Mouse (Mus musculus) lung, embryonic 16.5 days (tissue): ENCODE results near the gene Pcdh15. TPM values are rescaled to one million over a fixed set of nuclear protein-coding genes. Genes with fewer than 3 reads are reported as not detected.

ENCODE experiments used
- ATAC-seq: fragments of 200-750 bp; cut with Nextera tagmentation; 2 replicates; pipeline ENCODE4 v1.8.0; 2017; ENCODE audit warnings: low read depth, mild to moderate bottlenecking, moderate library complexity
- H3K27ac ChIP-seq: fragments of 300-500 bp; sonication (generic); 2 replicates; pipeline ENCODE4 v1.5.1; 2014; ENCODE audit warnings: mild to moderate bottlenecking, control low read depth, low read length
- H3K27me3 ChIP-seq: fragments of 300-500 bp; sonication (generic); 2 replicates; pipeline ENCODE4 v1.6.1; 2014; ENCODE audit warnings: low read depth, low read length, mixed read lengths; ENCODE audit not compliant: control insufficient read depth, insufficient read depth
- H3K36me3 ChIP-seq: fragments of 300-500 bp; sonication (generic); 2 replicates; pipeline ENCODE4 v1.6.1; 2014; ENCODE audit warnings: low read length; ENCODE audit not compliant: control insufficient read depth, insufficient read depth
- H3K4me1 ChIP-seq: fragments of 300-500 bp; sonication (generic); replicated peaks from 2 replicates; pipeline ENCODE4 v1.6.1; 2014; ENCODE audit warnings: low read length, mixed read lengths; ENCODE audit not compliant: control insufficient read depth, insufficient read depth
- H3K4me2 ChIP-seq: fragments of 300-500 bp; sonication (generic); 2 replicates; pipeline ENCODE4 v1.6.1; 2014; ENCODE audit warnings: low read depth, low read length, control low read depth
- H3K4me3 ChIP-seq: fragments of 300-500 bp; sonication (generic); 2 replicates; pipeline ENCODE4 v1.5.1; 2014; ENCODE audit warnings: mild to moderate bottlenecking, low read length, control low read depth
- H3K9ac ChIP-seq: fragments of 300-500 bp; sonication (generic); 2 replicates; pipeline ENCODE4 v1.6.1; 2014; ENCODE audit warnings: low read length, control low read depth
- H3K9me3 ChIP-seq: fragments of 300-500 bp; sonication (generic); 2 replicates; pipeline ENCODE4 v1.6.1; 2016; ENCODE audit warnings: low read length; ENCODE audit not compliant: control insufficient read depth
- WGBS: fragments of 180-500 bp; shearing (Covaris S2); extraction: QIAGEN DNeasy Blood & Tissue Kit; methylation state at CpG from one replicate; pipeline ENCODE4 v1.1.7; 2014; 5-methylcytosine and 5-hydroxymethylcytosine counted together
- polyA plus RNA-seq: library from polyadenylated mRNA; unstranded; fragments of >200 nt; fragmentation: Nextera tagmentation; extraction: Ambion mirVana; gene quantifications from 2 replicates; pipeline ENCODE4 v1.2.1, GENCODE M21; 2015

The Pcdh15 gene
- polyA plus RNA-seq, 1 experiment from 2014 or later: 0.08 TPM

GRCm38 (mm10) chr10:74086653-74087052 lies 987.5 kb downstream of the Pcdh15 start:
- no peak for ATAC-seq
- H3K9ac ChIP-seq: no peak overlapping the region
- H3K4me2 ChIP-seq: no peak overlapping the region
- 83% methylated on average over 4 of the region's 4 CpGs for WGBS
- H3K9me3 ChIP-seq: no peaks in the 10 kb centered on the region
- H3K27me3 ChIP-seq: no peaks in the 10 kb centered on the region
- H3K36me3 ChIP-seq: no peaks in the 10 kb centered on the region
- no peaks in the 10 kb centered on the region for H3K4me1 ChIP-seq
- no peak overlapping the region for H3K27ac ChIP-seq
- H3K4me3 ChIP-seq: no peak overlapping the region

DNA sequence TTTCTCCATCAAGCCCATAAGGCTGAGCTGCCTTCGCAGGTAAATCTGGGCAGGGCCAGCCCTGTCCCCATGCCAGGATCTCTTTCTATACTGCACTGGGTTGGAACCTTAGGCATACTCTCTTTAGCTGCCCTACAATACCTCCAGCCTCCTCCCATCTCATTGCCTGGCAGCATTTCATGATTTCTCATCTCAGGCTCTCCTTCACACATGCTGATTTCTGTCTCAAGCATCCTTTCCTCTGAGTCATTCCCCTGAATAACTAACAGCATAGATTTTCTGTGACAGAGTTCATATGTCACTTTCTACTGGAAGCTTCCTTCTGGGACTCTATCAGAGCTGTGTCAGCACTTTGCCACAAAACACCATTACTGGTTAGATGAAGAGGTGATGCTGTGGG lies 999.2 kb downstream of the Pcdh15 start:
- H3K4me1 ChIP-seq: no peaks in the 10 kb centered on the region
- no peak overlapping the region for H3K4me3 ChIP-seq
- H3K4me2 ChIP-seq: no peak overlapping the region
- no peak for ATAC-seq
- H3K27me3 ChIP-seq: no peaks in the 10 kb centered on the region
- no peak overlapping the region for H3K27ac ChIP-seq
- no peaks in the 10 kb centered on the region for H3K9me3 ChIP-seq
- H3K9ac ChIP-seq: no peak overlapping the region
- 95% methylated on average over 1 of the region's 1 CpGs for WGBS
- H3K36me3 ChIP-seq: no peaks in the 10 kb centered on the region

GRCm38 (mm10) chr10:74114107-74114506 lies 1015.0 kb downstream of the Pcdh15 start:
- Histone ChIP-seq H3K9ac (no peak overlapping the region), H3K4me3 (no peak overlapping the region), H3K4me2 (no peak overlapping the region), H3K4me1 (no peaks in the 10 kb centered on the region), H3K27me3 (no peaks in the 10 kb centered on the region), H3K9me3 (no peaks in the 10 kb centered on the region), H3K27ac (no peak overlapping the region), H3K36me3 (no peaks in the 10 kb centered on the region)
- 79% methylated on average over 1 of the region's 1 CpGs for WGBS
- no peak for ATAC-seq

GRCm38 (mm10) chr10:74116817-74117216 lies 1017.7 kb downstream of the Pcdh15 start:
- WGBS: 21% methylated on average over 1 of the region's 1 CpGs
- H3K36me3 ChIP-seq: no peaks in the 10 kb centered on the region

DNA sequence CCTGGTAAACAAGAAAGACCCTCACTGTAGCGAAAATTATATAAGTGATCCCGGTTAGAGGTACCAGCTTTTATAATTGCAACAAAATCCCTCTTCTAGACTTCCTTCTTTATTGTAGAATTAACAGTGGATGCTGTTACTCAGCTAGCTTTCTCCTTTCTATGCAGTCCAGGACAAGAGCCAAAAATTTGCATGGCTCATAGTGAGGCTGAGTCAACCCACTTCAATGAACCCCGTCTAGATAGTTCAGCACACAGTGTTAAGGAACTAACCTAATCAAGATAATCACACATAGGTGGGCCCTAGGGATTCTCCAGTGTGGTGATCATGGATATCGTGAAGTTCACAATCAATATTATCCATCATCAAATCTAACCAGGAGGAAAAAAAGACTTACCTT lies 1024.3 kb downstream of the Pcdh15 start:
- Histone ChIP-seq H3K4me1 (no peaks in the 10 kb centered on the region), H3K4me3 (no peak overlapping the region), H3K9ac (no peak overlapping the region), H3K4me2 (no peak overlapping the region), H3K36me3 (no peaks in the 10 kb centered on the region), H3K9me3 (no peaks in the 10 kb centered on the region), H3K27ac (no peak overlapping the region), H3K27me3 (no peaks in the 10 kb centered on the region)
- 85% methylated on average over 4 of the region's 4 CpGs for WGBS
- no peak for ATAC-seq

More at GRCm38 (mm10) chr10:74116817-74117216, 1017.7 kb downstream of the Pcdh15 start:
- Histone ChIP-seq H3K9me3 (no peaks in the 10 kb centered on the region), H3K27ac (no peak overlapping the region), H3K4me2 (no peak overlapping the region), H3K27me3 (no peaks in the 10 kb centered on the region), H3K9ac (no peak overlapping the region), H3K4me3 (no peak overlapping the region), H3K4me1 (no peaks in the 10 kb centered on the region)
- no peak for ATAC-seq

DNA sequence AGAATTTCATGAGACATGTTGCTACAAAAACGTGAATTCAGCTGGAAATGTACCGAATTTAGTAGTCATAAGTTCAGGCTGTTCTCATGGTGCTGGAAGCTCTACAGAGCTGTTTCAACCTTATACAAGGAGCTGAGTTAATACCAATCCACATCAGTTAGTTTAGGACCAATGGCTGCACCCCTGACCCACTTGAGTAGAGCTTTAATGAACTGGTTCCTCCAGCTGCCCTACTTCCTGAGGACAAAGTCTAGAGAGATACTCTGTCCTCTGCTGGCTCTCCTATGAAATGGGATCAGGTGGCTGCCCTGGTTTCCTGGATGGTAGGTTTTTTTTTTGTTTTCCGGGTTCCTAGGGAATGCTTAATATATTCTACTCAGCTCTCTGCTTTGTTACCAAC lies 1030.0 kb downstream of the Pcdh15 start:
- Histone ChIP-seq H3K4me2 (no peak overlapping the region), H3K27me3 (no peaks in the 10 kb centered on the region), H3K36me3 (no peaks in the 10 kb centered on the region), H3K4me1 (no peaks in the 10 kb centered on the region), H3K9ac (no peak overlapping the region), H3K9me3 (no peaks in the 10 kb centered on the region), H3K27ac (no peak overlapping the region), H3K4me3 (no peak overlapping the region)
- ATAC-seq: no peak
- 79% methylated on average over 3 of the region's 3 CpGs for WGBS

DNA sequence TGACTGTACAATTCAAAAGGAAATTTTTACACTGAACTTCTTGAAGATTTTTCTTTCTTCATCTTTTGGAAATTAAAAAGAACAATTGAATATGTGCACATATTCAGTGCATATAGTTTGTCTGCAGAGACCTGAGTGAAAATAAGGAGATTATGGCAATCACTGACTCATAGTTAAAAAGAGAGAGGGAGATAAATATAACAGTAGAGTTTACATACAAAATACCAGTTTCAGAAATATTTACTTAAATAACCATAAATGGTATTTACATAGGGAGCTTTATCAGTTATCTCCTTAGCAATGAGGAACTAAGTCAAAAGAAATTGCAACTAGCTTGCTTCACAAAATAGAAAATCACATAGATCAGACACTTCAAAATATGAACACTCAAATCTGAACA lies 1030.5 kb downstream of the Pcdh15 start:
- H3K4me2 ChIP-seq: no peak overlapping the region
- H3K36me3 ChIP-seq: no peaks in the 10 kb centered on the region
- no peak overlapping the region for H3K27ac ChIP-seq
- no peaks in the 10 kb centered on the region for H3K27me3 ChIP-seq
- no peak overlapping the region for H3K9ac ChIP-seq
- ATAC-seq: no peak
- H3K4me3 ChIP-seq: no peak overlapping the region
- no peaks in the 10 kb centered on the region for H3K4me1 ChIP-seq
- H3K9me3 ChIP-seq: no peaks in the 10 kb centered on the region

GRCm38 (mm10) chr10:74130805-74131204 lies 1031.7 kb downstream of the Pcdh15 start:
- no peaks in the 10 kb centered on the region for H3K9me3 ChIP-seq
- no peak overlapping the region for H3K9ac ChIP-seq
- 81% methylated on average over 3 of the region's 3 CpGs for WGBS
- no peak for ATAC-seq
- no peaks in the 10 kb centered on the region for H3K27me3 ChIP-seq
- H3K27ac ChIP-seq: no peak overlapping the region
- no peaks in the 10 kb centered on the region for H3K4me1 ChIP-seq
- H3K36me3 ChIP-seq: no peaks in the 10 kb centered on the region
- H3K4me3 ChIP-seq: no peak overlapping the region
- no peak overlapping the region for H3K4me2 ChIP-seq

DNA sequence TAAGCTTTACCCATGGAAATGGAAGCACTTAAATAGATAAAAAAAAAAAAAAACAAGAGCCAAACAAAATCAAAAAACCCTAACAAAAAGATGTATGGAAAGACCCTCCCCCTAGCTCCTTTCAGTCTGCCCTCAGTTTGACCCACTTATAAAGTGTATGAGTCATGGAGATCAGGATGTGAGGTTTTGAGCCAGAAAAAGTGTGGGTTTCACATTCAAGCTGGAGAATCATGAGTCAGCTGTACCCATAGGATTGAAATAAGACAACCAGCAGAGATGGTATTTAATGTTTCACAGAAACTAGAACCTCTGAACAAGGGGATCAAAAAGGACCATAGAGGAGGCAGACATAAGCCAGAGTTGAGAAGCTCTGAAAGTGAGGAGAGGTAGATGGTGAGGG lies 1048.8 kb downstream of the Pcdh15 start:
- H3K9me3 ChIP-seq: no peaks in the 10 kb centered on the region
- no peaks in the 10 kb centered on the region for H3K27me3 ChIP-seq
- H3K4me3 ChIP-seq: no peak overlapping the region
- H3K4me1 ChIP-seq: no peaks in the 10 kb centered on the region
- no peak overlapping the region for H3K9ac ChIP-seq
- H3K4me2 ChIP-seq: no peak overlapping the region
- H3K36me3 ChIP-seq: no peaks in the 10 kb centered on the region
- H3K27ac ChIP-seq: no peak overlapping the region
- no peak for ATAC-seq

DNA sequence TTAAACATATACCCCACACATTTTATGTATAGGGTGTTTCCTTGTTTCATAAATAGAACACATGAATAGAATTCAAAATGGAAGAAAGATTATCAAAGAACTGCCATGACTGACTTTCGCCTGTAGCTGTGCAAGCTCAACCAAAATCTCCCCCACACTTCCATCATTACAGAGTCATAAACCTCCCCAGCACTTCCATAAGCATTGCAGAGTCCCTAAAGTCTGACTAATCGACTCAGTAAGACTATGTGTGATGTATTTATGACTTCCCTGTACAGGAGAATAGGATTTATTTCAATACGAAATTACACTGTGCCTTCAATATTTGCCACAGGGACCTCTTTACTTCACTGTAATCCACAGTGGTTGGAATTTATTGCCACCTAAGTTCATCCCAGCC lies 1082.8 kb downstream of the Pcdh15 start:
- WGBS: 63% methylated on average over 3 of the region's 3 CpGs

More for the DNA sequence above, 1082.8 kb downstream of the Pcdh15 start:
- no peak for ATAC-seq
- no peaks in the 10 kb centered on the region for H3K4me1 ChIP-seq
- no peak overlapping the region for H3K4me3 ChIP-seq
- no peaks in the 10 kb centered on the region for H3K9me3 ChIP-seq
- H3K4me2 ChIP-seq: no peak overlapping the region
- H3K27me3 ChIP-seq: no peaks in the 10 kb centered on the region
- H3K9ac ChIP-seq: no peak overlapping the region
- no peak overlapping the region for H3K27ac ChIP-seq
- no peaks in the 10 kb centered on the region for H3K36me3 ChIP-seq
